Mouse (Mus musculus) testis, adult 2 months (tissue): ENCODE measurements around the gene Gm45208.

Source experiments
- CTCF ChIP-seq: fragments of 200-500 bp; IDR thresholded peaks from 2 replicates; pipeline ENCODE4 v1.5.1; 2012; ENCODE audit warnings: low read depth, mild to moderate bottlenecking, inconsistent platforms, low read length, moderate library complexity; ENCODE audit not compliant: control insufficient read depth, insufficient read depth, insufficient replicate concordance
- POLR2A ChIP-seq: fragments of 200-500 bp; IDR thresholded peaks from 2 replicates; pipeline ENCODE4 v1.6.1; 2012; ENCODE audit warnings: low read depth, mild to moderate bottlenecking, inconsistent platforms, low read length, moderate library complexity; ENCODE audit not compliant: control insufficient read depth

DNA sequence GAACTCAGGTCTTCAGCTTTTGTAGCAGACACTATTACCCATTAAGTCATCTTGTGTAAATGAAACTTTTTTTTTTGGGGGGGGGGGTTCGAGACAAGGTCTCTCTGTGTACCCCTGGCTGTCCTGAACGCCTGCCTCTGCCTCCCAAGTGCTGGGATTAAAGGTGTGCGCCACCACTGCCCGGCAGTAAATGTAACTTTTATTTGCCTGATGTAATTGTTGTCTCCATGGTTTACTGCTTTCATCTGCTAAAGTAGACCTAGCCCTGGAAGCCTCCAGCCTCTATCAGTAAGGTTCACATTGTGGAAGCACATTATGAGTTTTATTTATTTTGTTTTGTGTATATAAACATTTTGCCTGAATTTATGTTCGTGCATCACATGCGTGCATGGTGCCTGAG is 25.5 kb upstream of the Gm45208 start:
- no peak for TF ChIP-seq POLR2A
- no peak for TF ChIP-seq CTCF
